Mouse (Mus musculus): Measurements from ENCODE around the gene Tmem170.

DNA sequence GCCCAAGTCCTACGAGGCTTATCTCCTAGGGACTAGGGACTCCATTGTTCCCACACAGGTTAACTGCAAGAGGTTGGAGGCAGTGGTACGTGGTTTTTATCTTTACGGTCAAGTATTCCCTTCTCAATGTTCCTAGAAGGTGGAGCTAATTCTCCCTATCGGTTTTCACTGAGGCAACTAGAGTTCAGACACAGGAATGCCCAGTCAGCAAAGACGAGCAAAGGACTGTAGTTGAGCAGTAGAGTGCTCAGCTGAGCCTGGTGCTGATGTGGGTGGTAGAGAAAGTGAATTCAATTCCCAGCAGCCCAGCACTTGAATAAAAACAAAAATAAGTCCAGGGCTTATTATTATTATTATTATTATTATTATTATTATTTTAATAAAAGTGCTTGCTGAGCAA is 16.1 kb upstream of the Tmem170 start:
- TF ChIP-seq CTCF (conservative IDR thresholded peaks at IDR 0.05; ENCODE audit: insufficient read depth, insufficient read length, low read depth, low read length) (no peak), POLR2A (IDR thresholded peaks at IDR 0.05; ENCODE audit: low read depth, low read length) (no peak)

All from kidney, adult 2 months (tissue).